Mouse (Mus musculus) intestine, embryonic 16.5 days (tissue): Measurements from ENCODE around the gene Pde4d. TPM values are rescaled to one million over a fixed set of nuclear protein-coding genes. Genes with fewer than 3 reads are reported as not detected.
A peak's percentile ranks its signal among the peaks of the same experiment; 100 is the strongest.

Source experiments
- ATAC-seq: fragments of 200-750 bp; cut with Nextera tagmentation; 2 replicates; pipeline ENCODE4 v1.8.0; 2017; ENCODE audit warnings: moderate TSS enrichment, moderate library complexity
- H3K27ac ChIP-seq: fragments of 300-500 bp; sonication (generic); 2 replicates; pipeline ENCODE4 v1.5.1; 2014; ENCODE audit warnings: mild to moderate bottlenecking, low read length
- H3K27me3 ChIP-seq: fragments of 300-500 bp; sonication (generic); replicated peaks from 2 replicates; pipeline ENCODE4 v1.6.1; 2014; ENCODE audit warnings: low read length, control low read depth, mixed read lengths; ENCODE audit not compliant: control insufficient read depth, insufficient read depth
- H3K36me3 ChIP-seq: fragments of 300-500 bp; sonication (generic); 2 replicates; pipeline ENCODE4 v1.6.1; 2014; ENCODE audit warnings: low read length, control low read depth; ENCODE audit not compliant: control insufficient read depth, insufficient read depth
- H3K4me1 ChIP-seq: fragments of 300-500 bp; sonication (generic); 2 replicates; pipeline ENCODE4 v1.6.1; 2014; ENCODE audit warnings: low read length, control low read depth, mixed read lengths; ENCODE audit not compliant: control insufficient read depth, insufficient read depth
- H3K4me2 ChIP-seq: fragments of 300-500 bp; sonication (generic); 2 replicates; pipeline ENCODE4 v1.6.1; 2014; ENCODE audit warnings: low read depth, low read length, control low read depth
- H3K4me3 ChIP-seq: fragments of 300-500 bp; sonication (generic); 2 replicates; pipeline ENCODE4 v1.5.1; 2014; ENCODE audit warnings: mild to moderate bottlenecking, low read length
- H3K9ac ChIP-seq: fragments of 300-500 bp; sonication (generic); 2 replicates; pipeline ENCODE4 v1.6.1; 2014; ENCODE audit warnings: low read depth, low read length
- H3K9me3 ChIP-seq: fragments of 300-500 bp; sonication (generic); 2 replicates; pipeline ENCODE4 v1.6.1; 2016; ENCODE audit warnings: low read length, control low read depth; ENCODE audit not compliant: control insufficient read depth
- WGBS: fragments of 180-500 bp; shearing (Covaris S2); extraction: QIAGEN DNeasy Blood & Tissue Kit; methylation state at CpG from one replicate; pipeline ENCODE4 v1.1.7; 2014; 5-methylcytosine and 5-hydroxymethylcytosine counted together
- polyA plus RNA-seq: library from polyadenylated mRNA; unstranded; fragments of >200 nt; fragmentation: Nextera tagmentation; extraction: Ambion mirVana; gene quantifications from 2 replicates; pipeline ENCODE4 v1.2.1, GENCODE M21; 2015

Pde4d gene
- polyA plus RNA-seq, 1 experiment from 2014 or later, result 25.3 TPM

DNA sequence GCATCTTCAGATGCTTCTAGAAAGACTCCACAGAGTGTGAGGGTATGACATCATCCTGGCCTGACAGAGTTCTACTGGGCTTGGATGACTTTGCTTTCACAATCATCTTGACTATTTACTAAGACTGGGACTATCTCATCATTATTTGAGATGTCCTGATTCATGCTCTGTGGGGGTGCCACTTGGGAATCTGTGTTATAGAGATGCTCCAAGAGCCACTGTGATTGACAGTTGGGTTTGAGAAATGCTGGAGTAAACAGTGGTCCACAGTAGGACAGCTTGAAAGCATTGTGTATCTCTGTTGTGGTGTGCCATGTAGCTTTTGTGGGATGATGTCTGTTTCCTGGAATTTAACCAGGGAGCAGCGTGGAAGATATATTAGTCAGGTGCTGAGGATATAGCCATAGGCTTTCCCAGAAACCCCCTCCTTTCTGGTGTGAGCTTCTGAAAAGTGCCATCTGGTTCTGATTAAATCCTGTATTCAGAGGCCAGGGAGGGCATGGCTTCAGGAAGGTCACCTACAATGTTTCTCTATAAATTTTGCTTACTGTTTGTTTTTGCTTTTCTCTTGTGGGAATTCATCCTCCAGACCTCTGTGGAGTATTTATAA is 89.1 kb downstream of the Pde4d start:
- H3K27ac ChIP-seq, result no peak overlapping the region
- ATAC-seq, result no peak
- no peaks in the 10 kb centered on the region for H3K4me1 ChIP-seq
- no peaks in the 10 kb centered on the region for H3K9me3 ChIP-seq
- 68% methylated on average over 1 of the region's 1 CpGs for WGBS
- H3K4me3 ChIP-seq, result no peak overlapping the region
- no peak overlapping the region for H3K4me2 ChIP-seq
- H3K36me3 ChIP-seq, result no peaks in the 10 kb centered on the region
- H3K27me3 ChIP-seq, result no peaks in the 10 kb centered on the region
- H3K9ac ChIP-seq, result no peak overlapping the region

GRCm38 (mm10) chr13:108541488-108541887 is 91.7 kb downstream of the Pde4d start:
- ATAC-seq, result no peak
- no peaks in the 10 kb centered on the region for H3K4me1 ChIP-seq
- no peak overlapping the region for H3K27ac ChIP-seq
- H3K36me3 ChIP-seq, result no peaks in the 10 kb centered on the region
- no peaks in the 10 kb centered on the region for H3K9me3 ChIP-seq
- H3K4me3 ChIP-seq, result no peak overlapping the region
- H3K27me3 ChIP-seq, result no peaks in the 10 kb centered on the region
- no peak overlapping the region for H3K9ac ChIP-seq
- WGBS, result 89% methylated on average over 3 of the region's 3 CpGs
- H3K4me2 ChIP-seq, result no peak overlapping the region

- no peaks in the 10 kb centered on the region for H3K4me1 ChIP-seq
- no peaks in the 10 kb centered on the region for H3K27me3 ChIP-seq
- no peak for ATAC-seq
- H3K4me2 ChIP-seq, result no peak overlapping the region
- no peaks in the 10 kb centered on the region for H3K36me3 ChIP-seq
- H3K4me3 ChIP-seq, result no peak overlapping the region
- no peaks in the 10 kb centered on the region for H3K9me3 ChIP-seq
- H3K27ac ChIP-seq, result no peak overlapping the region
- H3K9ac ChIP-seq, result no peak overlapping the region
- whole genome bisulfite sequencing, result 57% methylated on average over 5 of the region's 5 CpGs
Measured at GRCm38 (mm10) chr13:108542342-108542761, 92.6 kb downstream of the Pde4d start.

DNA sequence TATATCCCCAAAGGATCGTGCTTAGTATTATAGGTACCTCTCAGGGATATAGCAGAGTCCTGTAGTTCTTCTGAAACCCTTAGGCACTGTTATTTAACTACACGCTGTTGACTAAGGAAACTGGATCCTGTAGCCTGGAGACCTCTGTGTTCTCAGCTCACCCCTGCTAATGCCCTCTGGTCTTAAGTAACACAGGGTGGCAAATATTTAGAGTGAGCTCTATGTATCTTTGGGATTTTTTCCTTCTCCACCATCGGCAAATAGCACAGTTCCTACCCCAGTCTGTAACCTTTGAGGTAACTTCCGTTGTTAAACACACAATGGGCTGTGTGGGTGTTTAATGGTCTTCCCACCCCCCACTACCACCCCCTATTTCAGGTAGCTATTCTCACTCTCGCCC is 102.5 kb downstream of the Pde4d start:
- H3K9ac ChIP-seq, result no peak overlapping the region
- H3K27me3 ChIP-seq, result no peaks in the 10 kb centered on the region
- 67% methylated on average over 5 of the region's 5 CpGs for WGBS
- H3K9me3 ChIP-seq, result no peaks in the 10 kb centered on the region
- H3K4me1 ChIP-seq, result no peaks in the 10 kb centered on the region; the same call in 1 of the 2 replicates
- no peaks in the 10 kb centered on the region for H3K36me3 ChIP-seq
- no peak for ATAC-seq
- no peak overlapping the region for H3K4me2 ChIP-seq
- no peak overlapping the region for H3K4me3 ChIP-seq
- no peak overlapping the region for H3K27ac ChIP-seq

- H3K9me3 ChIP-seq, result no peaks in the 10 kb centered on the region
- 70% methylated on average over 5 of the region's 5 CpGs for WGBS
- no peak overlapping the region for H3K4me3 ChIP-seq
- H3K4me1 ChIP-seq, result no peaks in the 10 kb centered on the region; the same call in 1 of the 2 replicates
- peak overlapping the region; percentile 19; the same call in 1 of the 2 replicates for H3K27ac ChIP-seq
- ATAC-seq, result no peak
- H3K9ac ChIP-seq, result no peak overlapping the region
- H3K4me2 ChIP-seq, result no peak overlapping the region
- H3K27me3 ChIP-seq, result no peaks in the 10 kb centered on the region
- no peaks in the 10 kb centered on the region for H3K36me3 ChIP-seq
Measured at GRCm38 (mm10) chr13:108552995-108553394, 103.2 kb downstream of the Pde4d start.

DNA sequence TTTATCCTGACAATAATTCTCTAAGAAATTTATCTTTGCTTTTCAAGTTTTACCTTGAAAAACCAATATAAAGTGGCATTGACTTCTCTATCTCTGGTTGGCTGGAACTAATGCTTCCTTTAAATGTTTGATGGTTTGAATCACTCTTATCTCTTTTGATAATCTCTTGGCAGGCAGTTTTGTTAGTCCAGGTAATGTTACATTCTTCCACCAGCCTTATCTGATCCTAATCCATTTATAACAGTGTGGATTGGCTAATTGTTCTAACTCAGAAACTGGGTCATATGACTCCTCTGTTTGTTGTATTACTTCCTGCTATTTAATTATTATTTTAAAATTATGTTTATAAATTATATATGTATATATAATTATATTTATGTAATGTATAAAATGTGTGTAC is 105.2 kb downstream of the Pde4d start:
- H3K36me3 ChIP-seq, result no peaks in the 10 kb centered on the region

DNA sequence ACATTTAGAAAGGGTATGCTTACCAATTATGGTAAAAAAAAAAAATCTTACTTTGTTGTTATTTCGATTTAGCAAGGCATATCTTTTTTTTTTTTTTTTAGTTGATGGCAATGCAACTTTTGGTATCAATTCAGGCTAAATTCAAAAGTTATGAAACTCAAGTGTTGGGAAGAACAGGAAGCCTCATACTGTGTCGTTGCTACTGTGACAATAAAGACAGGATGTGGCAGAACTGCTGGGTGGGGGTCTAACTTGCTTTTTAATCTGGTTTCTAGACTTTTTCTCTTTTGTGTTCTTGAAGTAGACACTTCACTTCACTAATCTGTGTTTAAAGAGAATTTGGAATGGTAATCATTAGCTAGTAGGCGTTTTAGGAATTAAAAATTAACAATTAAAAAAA is 147.2 kb downstream of the Pde4d start:
- Histone ChIP-seq H3K27ac (no peak overlapping the region), H3K9me3 (no peaks in the 10 kb centered on the region), H3K4me3 (no peak overlapping the region), H3K4me2 (no peak overlapping the region), H3K27me3 (no peaks in the 10 kb centered on the region), H3K36me3 (no peaks in the 10 kb centered on the region), H3K4me1 (no peaks in the 10 kb centered on the region), H3K9ac (no peak overlapping the region)
- ATAC-seq, result no peak
- WGBS, result 69% methylated on average over 3 of the region's 3 CpGs

More for the DNA sequence above, 105.2 kb downstream of the Pde4d start:
- H3K4me1 ChIP-seq, result no peaks in the 10 kb centered on the region; the same call in 1 of the 2 replicates
- H3K9ac ChIP-seq, result no peak overlapping the region
- no peak overlapping the region for H3K27ac ChIP-seq
- H3K27me3 ChIP-seq, result no peaks in the 10 kb centered on the region
- no peak overlapping the region for H3K4me2 ChIP-seq
- H3K4me3 ChIP-seq, result no peak overlapping the region
- peak; percentile 91 for ATAC-seq
- H3K9me3 ChIP-seq, result no peaks in the 10 kb centered on the region

GRCm38 (mm10) chr13:108598673-108599072 is 148.9 kb downstream of the Pde4d start:
- H3K27me3 ChIP-seq, result no peaks in the 10 kb centered on the region
- no peak overlapping the region for H3K4me3 ChIP-seq
- ATAC-seq, result no peak
- no peak overlapping the region for H3K4me2 ChIP-seq
- H3K9me3 ChIP-seq, result no peaks in the 10 kb centered on the region
- 78% methylated on average over 3 of the region's 3 CpGs for WGBS
- H3K36me3 ChIP-seq, result no peaks in the 10 kb centered on the region
- no peaks in the 10 kb centered on the region for H3K4me1 ChIP-seq
- no peak overlapping the region for H3K9ac ChIP-seq
- no peak overlapping the region for H3K27ac ChIP-seq

- Histone ChIP-seq H3K9ac (no peak overlapping the region), H3K4me3 (no peak overlapping the region), H3K36me3 (no peaks in the 10 kb centered on the region), H3K27ac (no peak overlapping the region), H3K27me3 (no peaks in the 10 kb centered on the region), H3K4me1 (no peaks in the 10 kb centered on the region), H3K9me3 (no peaks in the 10 kb centered on the region), H3K4me2 (no peak overlapping the region)
- 67% methylated on average over 6 of the region's 6 CpGs for WGBS
- no peak for ATAC-seq
Measured at GRCm38 (mm10) chr13:108599186-108599900, 149.6 kb downstream of the Pde4d start.
